Mouse (Mus musculus): ENCODE data around the gene Fcgr4. TPM values are rescaled to one million over a fixed set of nuclear protein-coding genes. Genes with fewer than 3 reads are reported as not detected.
"Not testable (repeated sequence)": the region's sequence is repeated elsewhere in the genome, so short reads cannot be mapped to it uniquely, and the experiment has no call there.

The Fcgr4 gene
- polyA plus RNA-seq, 1 experiment, result not detected

- H3K4me3 ChIP-seq (replicated peaks), result no peak overlapping the region
- H3K36me3 ChIP-seq (ENCODE audit: control insufficient read depth), result no peaks in the 10 kb centered on the region
- H3K4me1 ChIP-seq (ENCODE audit: control insufficient read depth), result peaks cover 10% of the 10 kb centered on the region
- no peaks in the 10 kb centered on the region; the same call in 1 of the 2 replicates for H3K9me3 ChIP-seq (ENCODE audit: control insufficient read depth, low read length)
- no peaks in the 10 kb centered on the region; the same call in 1 of the 2 replicates for H3K27me3 ChIP-seq (ENCODE audit: control insufficient read depth)
- TF ChIP-seq TAL1 (IDR thresholded peaks at IDR 0.05; ENCODE audit: low read length), result no peak
- TF ChIP-seq GATA1 (IDR thresholded peaks at IDR 0.05; ENCODE audit: low read length), result no peak
Observed at GRCm38 (mm10) chr1:171059203-171059602, 40.5 kb downstream of the Fcgr4 start.

GRCm38 (mm10) chr1:171060392-171060791, 41.7 kb downstream of the Fcgr4 start:
- Histone ChIP-seq H3K4me3 (replicated peaks) (peak overlapping the region; percentile 38), H3K4me1 (ENCODE audit: control insufficient read depth) (peaks cover 13% of the 10 kb centered on the region), H3K9me3 (ENCODE audit: control insufficient read depth, low read length) (no peaks in the 10 kb centered on the region; the same call in 1 of the 2 replicates), H3K27me3 (ENCODE audit: control insufficient read depth) (peaks cover 3% of the 10 kb centered on the region), H3K36me3 (ENCODE audit: control insufficient read depth) (no peaks in the 10 kb centered on the region)
- TF ChIP-seq TAL1 (IDR thresholded peaks at IDR 0.05; ENCODE audit: low read length) (no peak), GATA1 (IDR thresholded peaks at IDR 0.05; ENCODE audit: low read length) (no peak)

- H3K9me3 ChIP-seq (ENCODE audit: control insufficient read depth, low read length), result no peaks in the 10 kb centered on the region; the same call in 1 of the 2 replicates
- no peaks in the 10 kb centered on the region for H3K36me3 ChIP-seq (ENCODE audit: control insufficient read depth)
- H3K4me1 ChIP-seq (ENCODE audit: control insufficient read depth), result peaks cover 15% of the 10 kb centered on the region
- H3K27me3 ChIP-seq (ENCODE audit: control insufficient read depth), result peaks cover 6% of the 10 kb centered on the region
- no peak for TF ChIP-seq TAL1 (IDR thresholded peaks at IDR 0.05; ENCODE audit: low read length)
- TF ChIP-seq GATA1 (IDR thresholded peaks at IDR 0.05; ENCODE audit: low read length), result no peak
- H3K4me3 ChIP-seq (replicated peaks), result no peak overlapping the region
Observed at GRCm38 (mm10) chr1:171061566-171061965, 42.8 kb downstream of the Fcgr4 start.

- peak overlapping the region; percentile 58 for H3K4me3 ChIP-seq (replicated peaks)
- H3K36me3 ChIP-seq (ENCODE audit: control insufficient read depth); H3K9me3 ChIP-seq (ENCODE audit: control insufficient read depth, low read length); H3K27me3 ChIP-seq (ENCODE audit: control insufficient read depth): not testable (repeated sequence)
- H3K4me1 ChIP-seq (ENCODE audit: control insufficient read depth), result peaks cover 15% of the 10 kb centered on the region
Observed at GRCm38 (mm10) chr1:171063569-171064490, 45.1 kb downstream of the Fcgr4 start.

DNA sequence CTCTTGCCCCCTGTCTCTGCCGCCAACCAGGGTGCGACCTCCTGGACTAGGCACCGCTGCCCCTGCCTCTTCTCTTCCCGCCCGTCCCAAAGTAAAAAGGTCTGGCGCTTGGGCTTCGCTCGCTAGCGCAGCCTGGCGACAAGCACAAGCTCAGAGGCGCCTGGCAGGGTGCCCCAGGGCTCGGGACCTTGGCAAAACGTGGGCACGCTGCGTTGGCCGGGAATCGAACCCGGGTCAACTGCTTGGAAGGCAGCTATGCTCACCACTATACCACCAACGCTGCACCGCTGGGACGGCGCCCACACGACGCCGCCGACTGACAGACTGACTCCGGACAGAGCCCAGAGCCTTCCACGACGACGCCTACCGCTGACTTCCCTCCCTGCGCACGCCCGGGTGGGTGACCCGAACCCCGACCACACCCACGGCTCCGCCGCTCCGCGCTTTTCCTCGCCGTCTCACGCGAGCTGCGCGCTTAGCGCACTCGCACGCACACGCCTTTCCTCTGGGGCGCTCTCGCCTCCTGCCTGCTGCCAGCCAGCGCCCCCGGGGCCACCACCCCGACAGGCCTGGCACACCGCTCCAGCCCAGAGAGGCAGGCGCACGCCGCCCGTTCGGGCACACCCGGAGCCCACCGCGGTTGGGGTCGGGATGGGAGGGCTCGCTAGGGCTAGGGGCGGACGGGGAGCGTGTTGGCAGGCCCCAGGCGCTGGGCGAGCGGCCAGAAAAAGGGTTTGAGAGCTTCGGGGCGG, 45.9 kb downstream of the Fcgr4 start, which contains the start of gene Fcgr3:
Fcgr3 (minus strand) TSS at position 445 of the 752 bp plus-strand sequence.
- not testable (repeated sequence) for H3K9me3 ChIP-seq (ENCODE audit: control insufficient read depth, low read length); H3K36me3 ChIP-seq (ENCODE audit: control insufficient read depth)
- H3K4me1 ChIP-seq (ENCODE audit: control insufficient read depth), result peaks cover 12% of the 10 kb centered on the region
- H3K4me3 ChIP-seq (replicated peaks), result peak within 1 kb of the TSS; percentile 58
- H3K27me3 ChIP-seq (ENCODE audit: control insufficient read depth), result peaks cover 13% of the 10 kb centered on the region

GRCm38 (mm10) chr1:171065243-171065587, 46.5 kb downstream of the Fcgr4 start:
- not testable (repeated sequence) for H3K4me3 ChIP-seq (replicated peaks); H3K9me3 ChIP-seq (ENCODE audit: control insufficient read depth, low read length); H3K36me3 ChIP-seq (ENCODE audit: control insufficient read depth)
- Histone ChIP-seq H3K27me3 (ENCODE audit: control insufficient read depth) (peaks cover 14% of the 10 kb centered on the region), H3K4me1 (ENCODE audit: control insufficient read depth) (peaks cover 12% of the 10 kb centered on the region)

DNA sequence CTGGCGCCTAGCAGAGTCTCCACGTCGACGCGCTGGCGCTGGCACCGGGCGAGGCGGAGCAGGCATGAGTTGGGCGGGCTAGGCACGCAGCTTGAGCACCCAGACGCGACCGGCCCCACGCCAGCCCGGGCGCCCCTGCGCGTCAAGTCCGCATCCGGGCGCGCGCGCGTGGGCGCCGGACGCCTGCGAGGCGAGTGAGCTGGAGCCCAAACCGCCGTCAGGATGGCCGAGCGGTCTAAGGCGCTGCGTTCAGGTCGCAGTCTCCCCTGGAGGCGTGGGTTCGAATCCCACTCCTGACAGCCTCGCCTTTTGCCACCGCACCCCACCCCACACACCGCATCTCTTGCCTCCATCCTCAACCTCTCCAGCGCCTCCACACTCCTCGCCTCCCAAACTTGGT, 47.0 kb downstream of the Fcgr4 start:
- H3K36me3 ChIP-seq (ENCODE audit: control insufficient read depth); H3K4me1 ChIP-seq (ENCODE audit: control insufficient read depth); H3K4me3 ChIP-seq (replicated peaks); H3K9me3 ChIP-seq (ENCODE audit: control insufficient read depth, low read length): not testable (repeated sequence)
- H3K27me3 ChIP-seq (ENCODE audit: control insufficient read depth), result peaks cover 18% of the 10 kb centered on the region

DNA sequence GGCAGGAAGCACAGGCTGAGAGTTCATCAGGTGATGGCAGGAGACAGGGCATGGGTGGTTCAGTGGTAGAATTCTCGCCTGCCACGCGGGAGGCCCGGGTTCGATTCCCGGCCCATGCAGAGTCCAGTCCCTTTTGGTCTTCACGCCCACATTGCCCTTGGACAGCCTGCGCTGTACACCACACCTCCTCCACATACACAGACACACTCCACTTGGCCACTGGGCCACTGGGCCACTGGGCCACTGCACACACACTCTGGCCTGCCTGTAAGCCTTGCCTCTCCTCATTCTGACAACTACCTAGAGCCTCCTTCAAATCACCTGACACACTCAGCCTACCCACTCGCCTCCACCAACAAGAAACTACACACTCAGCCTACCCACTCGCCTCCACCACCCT, 47.9 kb downstream of the Fcgr4 start:
- H3K4me3 ChIP-seq (replicated peaks); H3K36me3 ChIP-seq (ENCODE audit: control insufficient read depth); H3K4me1 ChIP-seq (ENCODE audit: control insufficient read depth); H3K9me3 ChIP-seq (ENCODE audit: control insufficient read depth, low read length): not testable (repeated sequence)
- H3K27me3 ChIP-seq (ENCODE audit: control insufficient read depth), result peaks cover 22% of the 10 kb centered on the region

- not testable (repeated sequence) for H3K36me3 ChIP-seq (ENCODE audit: control insufficient read depth); H3K4me3 ChIP-seq (replicated peaks); H3K9me3 ChIP-seq (ENCODE audit: control insufficient read depth, low read length); H3K4me1 ChIP-seq (ENCODE audit: control insufficient read depth)
- H3K27me3 ChIP-seq (ENCODE audit: control insufficient read depth), result peaks cover 22% of the 10 kb centered on the region
Observed at GRCm38 (mm10) chr1:171067928-171068327, 49.2 kb downstream of the Fcgr4 start.

- peaks cover 22% of the 10 kb centered on the region for H3K27me3 ChIP-seq (ENCODE audit: control insufficient read depth)
- H3K9me3 ChIP-seq (ENCODE audit: control insufficient read depth, low read length); H3K4me3 ChIP-seq (replicated peaks); H3K36me3 ChIP-seq (ENCODE audit: control insufficient read depth); H3K4me1 ChIP-seq (ENCODE audit: control insufficient read depth): not testable (repeated sequence)
Observed at GRCm38 (mm10) chr1:171069508-171069907, 50.8 kb downstream of the Fcgr4 start.

GRCm38 (mm10) chr1:171070879-171071278, 52.2 kb downstream of the Fcgr4 start:
- not testable (repeated sequence) for H3K4me3 ChIP-seq (replicated peaks); H3K4me1 ChIP-seq (ENCODE audit: control insufficient read depth); H3K9me3 ChIP-seq (ENCODE audit: control insufficient read depth, low read length); H3K36me3 ChIP-seq (ENCODE audit: control insufficient read depth)
- peaks cover 19% of the 10 kb centered on the region for H3K27me3 ChIP-seq (ENCODE audit: control insufficient read depth)

DNA sequence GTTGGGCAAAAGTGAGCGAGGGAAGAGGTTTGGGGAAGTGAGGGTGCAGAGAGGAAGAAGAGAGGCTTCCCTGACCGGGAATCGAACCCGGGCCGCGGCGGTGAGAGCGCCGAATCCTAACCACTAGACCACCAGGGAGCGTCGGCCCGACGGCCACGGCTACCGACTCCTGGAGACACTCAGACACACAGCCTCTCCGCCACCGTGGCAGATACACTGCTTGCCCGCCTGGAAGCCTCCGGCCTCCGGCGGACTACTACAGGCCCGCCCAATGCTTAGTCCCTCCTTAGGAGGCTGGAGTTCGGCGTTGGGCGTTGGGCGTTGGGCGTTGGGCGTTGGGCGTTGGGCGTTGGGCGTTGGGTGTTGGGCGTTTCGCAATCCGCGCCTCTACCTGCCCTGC, 53.0 kb downstream of the Fcgr4 start:
- H3K4me1 ChIP-seq (ENCODE audit: control insufficient read depth); H3K36me3 ChIP-seq (ENCODE audit: control insufficient read depth); H3K9me3 ChIP-seq (ENCODE audit: control insufficient read depth, low read length); H3K4me3 ChIP-seq (replicated peaks): not testable (repeated sequence)
- peaks cover 22% of the 10 kb centered on the region for H3K27me3 ChIP-seq (ENCODE audit: control insufficient read depth)

- not testable (repeated sequence) for H3K4me1 ChIP-seq (ENCODE audit: control insufficient read depth); H3K36me3 ChIP-seq (ENCODE audit: control insufficient read depth); H3K4me3 ChIP-seq (replicated peaks); H3K9me3 ChIP-seq (ENCODE audit: control insufficient read depth, low read length)
- H3K27me3 ChIP-seq (ENCODE audit: control insufficient read depth), result peaks cover 22% of the 10 kb centered on the region
Observed at GRCm38 (mm10) chr1:171072217-171072616, 53.5 kb downstream of the Fcgr4 start.

All from erythroblast, embryonic 14.5 days (primary cell).